Mouse (Mus musculus): ENCODE measurements around the gene Hoxb9. TPM values are rescaled to one million over a fixed set of nuclear protein-coding genes. Genes with fewer than 3 reads are reported as not detected.
A peak's percentile ranks its signal among the peaks of the same experiment; 100 is the strongest.

Gene Hoxb9
- polyA plus RNA-seq, 1 experiment: 0.27 TPM

DNA sequence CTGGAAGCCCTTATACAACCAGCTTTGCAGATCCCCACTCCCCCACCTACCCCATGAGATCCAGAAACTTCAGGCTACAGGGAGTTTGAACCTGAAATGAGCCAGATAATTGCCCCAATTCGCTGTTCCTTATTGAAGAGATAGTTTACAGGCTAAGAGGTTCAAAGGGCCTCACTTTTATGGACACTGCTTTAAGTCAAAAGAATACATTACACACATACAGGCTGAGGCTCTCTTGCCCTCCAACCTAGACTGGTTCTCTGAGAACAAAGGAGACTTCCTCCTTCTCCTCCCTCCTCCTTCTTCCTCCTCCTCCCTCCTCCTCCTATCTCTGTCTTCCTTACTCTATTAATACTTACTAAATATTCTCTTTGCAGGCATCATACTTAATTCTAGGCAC, 11.7 kb upstream of the Hoxb9 start:
- H3K27ac ChIP-seq (ENCODE audit: insufficient read depth, low read length): no peak overlapping the region
- 0% methylated on average over 1 of the region's 1 CpGs for WGBS
- DNase-seq (ENCODE audit: low read depth in 1 of 2, low spot score in 2 of 2): no peak
- no peak overlapping the region for H3K4me3 ChIP-seq (ENCODE audit: extremely low read depth, insufficient read depth, insufficient read length)
- peaks cover 14% of the 10 kb centered on the region; the same call in 1 of the 2 replicates for H3K27me3 ChIP-seq (ENCODE audit: control insufficient read depth, insufficient read depth, low read length)
- TF ChIP-seq POLR2A (IDR thresholded peaks at IDR 0.05; ENCODE audit: low read depth, low read length) (no peak), CTCF (IDR thresholded peaks at IDR 0.05; ENCODE audit: extremely low read depth, insufficient read depth, insufficient read length, insufficient replicate concordance) (no peak)
- no peaks in the 10 kb centered on the region for H3K36me3 ChIP-seq (ENCODE audit: control insufficient read depth, insufficient read depth, low read length)
- H3K4me1 ChIP-seq (ENCODE audit: control insufficient read depth, insufficient read depth, insufficient read length): no peaks in the 10 kb centered on the region

DNA sequence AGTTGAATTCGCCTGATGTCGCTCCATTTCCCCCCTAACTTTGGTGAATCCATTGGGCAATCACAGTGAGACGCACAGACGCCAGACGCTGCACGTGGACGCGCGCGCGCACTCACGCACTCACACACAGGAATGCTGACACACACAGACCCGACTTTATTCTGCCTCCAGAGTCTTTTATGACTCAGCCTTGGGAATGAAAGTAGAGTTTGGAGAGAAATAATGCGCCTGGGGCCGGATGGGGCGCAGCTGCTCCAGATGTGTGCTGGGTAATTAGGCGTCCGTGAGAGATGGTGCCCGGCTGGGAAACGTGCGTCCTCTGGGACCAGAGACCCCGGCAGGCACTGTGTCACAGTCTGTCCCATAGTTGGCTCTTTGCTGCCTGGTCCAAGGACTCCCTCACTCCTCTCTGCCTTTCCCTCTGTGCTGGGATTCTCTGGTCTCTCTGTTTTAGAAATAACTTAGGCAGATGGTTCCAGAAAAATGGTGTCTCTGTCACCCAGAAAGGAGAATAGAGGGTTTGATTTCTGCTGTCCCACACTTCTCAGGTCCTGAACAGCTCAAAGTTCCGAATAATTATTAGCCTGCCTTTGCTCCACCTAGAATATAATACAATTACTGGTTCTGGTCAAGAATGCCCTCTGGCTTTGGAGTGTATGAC, 10.8 kb upstream of the Hoxb9 start:
- H3K36me3 ChIP-seq (ENCODE audit: control insufficient read depth, insufficient read depth, low read length): no peaks in the 10 kb centered on the region
- TF ChIP-seq POLR2A (IDR thresholded peaks at IDR 0.05; ENCODE audit: low read depth, low read length): no peak
- no peak overlapping the region for H3K27ac ChIP-seq (ENCODE audit: insufficient read depth, low read length)
- DNase-seq (ENCODE audit: low read depth in 1 of 2, low spot score in 2 of 2): no peak
- no peaks in the 10 kb centered on the region for H3K4me1 ChIP-seq (ENCODE audit: control insufficient read depth, insufficient read depth, insufficient read length)
- no peak overlapping the region for H3K4me3 ChIP-seq (ENCODE audit: extremely low read depth, insufficient read depth, insufficient read length)
- peaks cover 12% of the 10 kb centered on the region for H3K27me3 ChIP-seq (ENCODE audit: control insufficient read depth, insufficient read depth, low read length)
- 36% methylated on average over 23 of the region's 23 CpGs for WGBS

DNA sequence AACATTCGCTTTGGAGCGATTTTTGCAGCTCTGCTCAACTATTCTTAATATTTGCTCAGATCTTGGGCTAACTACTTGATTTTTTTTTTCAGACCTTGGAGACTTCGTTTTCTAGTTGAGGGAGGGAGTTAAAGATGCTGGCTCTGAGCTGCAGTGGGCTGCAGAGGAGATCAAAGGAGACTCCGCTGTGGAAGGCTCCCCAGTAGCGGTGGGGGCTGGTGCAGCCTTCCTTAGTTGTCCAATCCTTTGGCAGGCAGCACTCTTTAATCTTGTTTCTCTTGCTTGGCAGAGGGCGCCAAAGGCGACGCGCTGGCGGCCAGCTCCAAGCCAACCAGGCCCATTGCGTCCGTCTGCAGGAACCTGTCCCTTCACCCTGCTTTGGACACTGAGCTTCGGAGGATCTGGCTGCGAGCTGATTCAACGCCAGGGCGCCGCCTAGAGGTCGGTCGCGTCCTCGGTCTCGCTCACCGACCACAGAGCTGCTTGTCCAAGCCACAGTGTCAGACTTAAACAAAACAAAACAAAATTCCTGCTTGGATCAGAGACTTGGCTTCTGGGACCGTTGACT, 9.8 kb upstream of the Hoxb9 start:
- TF ChIP-seq CTCF (IDR thresholded peaks at IDR 0.05; ENCODE audit: extremely low read depth, insufficient read depth, insufficient read length, insufficient replicate concordance) (peak; percentile 59; the same call in 1 of the 2 replicates), POLR2A (IDR thresholded peaks at IDR 0.05; ENCODE audit: low read depth, low read length) (no peak)
- Histone ChIP-seq H3K4me3 (ENCODE audit: extremely low read depth, insufficient read depth, insufficient read length) (no peak overlapping the region), H3K4me1 (ENCODE audit: control insufficient read depth, insufficient read depth, insufficient read length) (no peaks in the 10 kb centered on the region), H3K36me3 (ENCODE audit: control insufficient read depth, insufficient read depth, low read length) (no peaks in the 10 kb centered on the region), H3K27me3 (ENCODE audit: control insufficient read depth, insufficient read depth, low read length) (peaks cover 6% of the 10 kb centered on the region), H3K27ac (ENCODE audit: insufficient read depth, low read length) (no peak overlapping the region)
- DNase-seq (ENCODE audit: low read depth in 1 of 2, low spot score in 2 of 2): peak in 1 of 2 experiments; percentile 29
- 9% methylated on average over 24 of the region's 24 CpGs for WGBS

DNA sequence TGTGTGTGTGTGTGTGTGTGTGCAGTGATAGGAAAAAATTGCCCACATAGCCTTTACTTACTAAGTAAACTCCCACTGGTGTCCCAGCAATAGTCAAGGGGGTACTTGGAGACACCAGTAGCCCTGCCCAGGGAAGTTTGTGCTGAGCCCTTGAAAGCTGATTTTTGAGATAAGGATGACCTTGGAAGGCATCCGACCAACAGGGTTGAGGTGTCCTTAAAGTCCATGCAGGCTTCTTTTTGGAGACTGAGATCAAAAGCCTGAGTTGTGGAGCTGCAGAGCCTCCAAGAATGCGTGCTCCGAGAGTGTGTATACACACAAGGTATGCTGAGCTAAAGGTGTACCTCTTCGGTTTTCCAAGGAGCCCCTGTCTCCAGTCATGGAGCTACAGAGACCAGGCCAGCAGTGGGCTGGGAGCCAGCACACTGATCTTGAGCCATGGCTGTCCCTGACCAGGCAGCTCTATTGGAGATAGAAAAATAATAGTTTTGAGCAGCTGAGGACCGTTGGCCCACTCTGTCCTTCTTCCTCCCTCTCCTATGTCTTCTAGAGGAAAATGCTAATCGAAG, 8.9 kb upstream of the Hoxb9 start:
- TF ChIP-seq CTCF (IDR thresholded peaks at IDR 0.05; ENCODE audit: extremely low read depth, insufficient read depth, insufficient read length, insufficient replicate concordance): no peak
- TF ChIP-seq POLR2A (IDR thresholded peaks at IDR 0.05; ENCODE audit: low read depth, low read length): no peak
- Histone ChIP-seq H3K4me1 (ENCODE audit: control insufficient read depth, insufficient read depth, insufficient read length) (no peaks in the 10 kb centered on the region), H3K36me3 (ENCODE audit: control insufficient read depth, insufficient read depth, low read length) (no peaks in the 10 kb centered on the region), H3K4me3 (ENCODE audit: extremely low read depth, insufficient read depth, insufficient read length) (no peak overlapping the region), H3K27me3 (ENCODE audit: control insufficient read depth, insufficient read depth, low read length) (peaks cover 8% of the 10 kb centered on the region), H3K27ac (ENCODE audit: insufficient read depth, low read length) (no peak overlapping the region)
- DNase-seq (ENCODE audit: low read depth in 1 of 2, low spot score in 2 of 2): no peak
- WGBS: 62% methylated on average over 6 of the region's 6 CpGs

DNA sequence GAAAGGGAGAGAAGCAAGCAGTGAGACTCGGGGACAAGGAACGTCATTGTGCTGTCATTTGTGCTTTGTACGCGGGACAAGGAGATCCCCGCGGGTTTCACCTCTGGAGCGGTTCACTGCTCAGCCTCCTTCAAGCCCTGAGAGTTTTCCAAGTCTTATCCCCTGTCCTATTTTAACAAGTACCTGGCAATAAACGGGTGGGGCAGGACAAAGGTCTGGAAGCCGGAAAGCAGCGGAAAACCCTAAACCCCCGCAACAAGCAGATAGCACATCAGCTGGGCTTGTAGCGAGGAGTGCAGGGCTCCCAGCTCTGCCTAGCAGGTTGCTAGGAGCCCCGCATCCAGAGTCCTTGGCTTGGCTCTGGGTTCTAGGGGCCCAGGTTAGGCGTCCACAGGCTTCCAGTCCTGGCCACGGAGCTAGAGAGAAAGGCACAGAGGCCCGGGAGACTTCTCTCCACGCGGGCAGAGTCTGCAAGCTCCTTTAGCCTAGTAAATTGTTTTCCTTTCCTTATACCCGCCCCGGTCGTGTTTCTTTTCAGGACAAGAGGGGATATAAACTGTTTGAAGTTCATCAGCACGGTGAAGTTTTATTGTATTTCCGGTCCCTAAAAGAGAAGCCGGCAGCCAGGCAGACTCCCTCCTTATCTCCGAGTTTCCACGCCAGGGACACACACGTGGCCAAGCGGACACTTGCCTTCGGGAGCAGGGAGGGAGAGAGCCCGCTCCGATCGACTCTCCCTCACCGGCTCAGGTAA, 7.4 kb upstream of the Hoxb9 start:
- Histone ChIP-seq H3K27me3 (ENCODE audit: control insufficient read depth, insufficient read depth, low read length) (peaks cover 14% of the 10 kb centered on the region), H3K27ac (ENCODE audit: insufficient read depth, low read length) (no peak overlapping the region), H3K36me3 (ENCODE audit: control insufficient read depth, insufficient read depth, low read length) (no peaks in the 10 kb centered on the region), H3K4me1 (ENCODE audit: control insufficient read depth, insufficient read depth, insufficient read length) (no peaks in the 10 kb centered on the region), H3K4me3 (ENCODE audit: extremely low read depth, insufficient read depth, insufficient read length) (no peak overlapping the region)
- TF ChIP-seq POLR2A (IDR thresholded peaks at IDR 0.05; ENCODE audit: low read depth, low read length) (no peak), CTCF (IDR thresholded peaks at IDR 0.05; ENCODE audit: extremely low read depth, insufficient read depth, insufficient read length, insufficient replicate concordance) (no peak)
- DNase-seq (ENCODE audit: low read depth in 1 of 2, low spot score in 2 of 2): no peak
- 34% methylated on average over 33 of the region's 33 CpGs for WGBS

DNA sequence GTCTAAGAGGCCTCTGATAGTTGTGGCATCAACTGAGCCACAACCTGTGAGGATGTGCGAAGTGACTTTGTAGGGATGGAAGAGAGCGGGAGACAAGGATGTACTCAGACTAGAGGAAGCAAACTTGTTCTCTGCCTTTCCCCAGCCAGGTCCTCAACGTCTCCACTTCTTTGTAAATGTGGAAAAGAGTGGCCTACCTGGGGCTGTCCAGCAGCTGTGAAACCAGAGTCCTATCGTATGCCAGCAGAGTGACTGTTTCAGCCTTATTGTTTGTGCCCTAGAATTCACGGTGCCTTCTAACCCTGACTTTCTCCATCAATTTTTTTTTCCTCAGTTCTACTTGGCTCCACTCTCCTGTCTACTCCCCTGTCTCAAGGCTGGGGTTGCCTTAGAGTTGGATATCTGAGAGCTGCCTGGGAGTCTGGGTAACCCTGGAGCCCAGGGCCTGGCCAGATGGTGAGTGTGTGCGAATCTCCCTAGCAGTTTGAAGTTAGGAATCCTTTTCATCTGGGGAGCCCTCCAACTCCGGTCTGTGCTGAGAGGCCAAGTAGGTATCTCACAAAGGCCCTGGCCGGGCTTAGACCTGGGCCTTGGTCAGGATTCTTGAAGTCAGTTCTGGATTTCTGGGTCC, 6.8 kb upstream of the Hoxb9 start:
- H3K27me3 ChIP-seq (ENCODE audit: control insufficient read depth, insufficient read depth, low read length): peaks cover 14% of the 10 kb centered on the region

More for the DNA sequence above, 6.8 kb upstream of the Hoxb9 start:
- DNase-seq (ENCODE audit: low read depth in 1 of 2, low spot score in 2 of 2): no peak
- no peak for TF ChIP-seq POLR2A (IDR thresholded peaks at IDR 0.05; ENCODE audit: low read depth, low read length)
- TF ChIP-seq CTCF (IDR thresholded peaks at IDR 0.05; ENCODE audit: extremely low read depth, insufficient read depth, insufficient read length, insufficient replicate concordance): no peak
- WGBS: 74% methylated on average over 8 of the region's 8 CpGs
- no peak overlapping the region for H3K4me3 ChIP-seq (ENCODE audit: extremely low read depth, insufficient read depth, insufficient read length)
- no peaks in the 10 kb centered on the region for H3K4me1 ChIP-seq (ENCODE audit: control insufficient read depth, insufficient read depth, insufficient read length)
- H3K27ac ChIP-seq (ENCODE audit: insufficient read depth, low read length): no peak overlapping the region
- no peaks in the 10 kb centered on the region for H3K36me3 ChIP-seq (ENCODE audit: control insufficient read depth, insufficient read depth, low read length)

Data from spleen, adult 2 months (tissue).